30 mouse cellular contexts compared by ENCODE assay signal in the genomic region with DNA sequence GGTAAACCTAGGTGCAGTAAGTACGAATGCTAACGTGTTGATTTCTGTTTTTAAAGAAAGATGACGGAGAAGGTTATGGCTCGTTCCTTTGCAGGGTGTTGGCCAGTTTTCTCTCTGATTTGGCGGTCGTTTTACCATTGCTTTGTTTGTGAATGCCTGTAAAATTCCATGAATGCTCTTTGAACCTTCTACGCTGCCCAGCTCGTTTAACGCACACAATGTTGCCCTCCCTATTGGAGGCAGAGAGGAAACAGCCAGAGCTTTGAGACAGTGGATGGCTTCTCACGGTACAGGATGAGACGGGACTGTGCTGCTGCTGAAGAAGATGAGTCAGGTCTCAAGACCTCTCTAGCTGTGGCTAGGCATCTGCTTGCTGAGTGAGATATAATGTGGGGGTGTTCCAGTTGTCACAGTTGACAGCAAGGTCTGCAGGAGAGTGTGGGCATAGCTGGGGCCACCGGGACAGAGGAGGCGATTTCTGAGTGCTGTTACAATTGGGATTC.
DNase-seq lines count a peak whose midpoint lies in the region; ATAC-seq and TF ChIP-seq lines count a peak whose summit lies in the region.
"Had no signal": no experiment of that assay in that cellular context is flagged by ENCODE, and none has a peak within 500 bp of the region (broad histone marks: within the 10 kb centered on the region; RNA-seq: fewer than 3 reads in every experiment).

No protein-coding gene starts in this region.

- no peak for DNase-seq in hindbrain, postnatal 0 days (ENCODE audit: low spot score)
- peak; percentile 28 for DNase-seq in kidney, postnatal 14 days
- DNase-seq in kidney, adult 11 months = no peak
- peak; percentile 38 for DNase-seq in R1 (ENCODE audit: low read depth, low spot score)
- peak; percentile 21 for DNase-seq in yolk sac, embryonic 10.5 days (ENCODE audit: low spot score)
- DNase-seq in cerebellum, postnatal 36 days = no peak
- DNase-seq: adrenal gland, postnatal 10 days; cerebellum, adult 11-12 months; cerebellum, adult 9-11 months; gastrocnemius, adult 2 months; gastrocnemius, postnatal 36 days; heart, adult 18-20 months; kidney, adult 18-20 months; kidney, postnatal 36 days; layer of hippocampus, postnatal 36 days; left cerebral cortex, postnatal 4 days; liver; lung, adult 2 months; lung, postnatal 10 days; thymus, adult 2 months; thymus, postnatal 36 days had no signal

- H3K9ac ChIP-seq in hindbrain, postnatal 0 days (replicated peaks; ENCODE audit: low read length) = no peak overlapping the region
- no peak overlapping the region for H3K9ac ChIP-seq in hindbrain, embryonic 16.5 days (ENCODE audit: low read depth, low read length)
- H3K9ac ChIP-seq: embryonic facial prominence, embryonic 13.5 days; liver, embryonic 14.5 days; midbrain, embryonic 15.5 days had no signal

- H3K9me3 ChIP-seq in hindbrain, postnatal 0 days (ENCODE audit: low read length) = no peaks in the 10 kb centered on the region
- no peaks in the 10 kb centered on the region for H3K9me3 ChIP-seq in hindbrain, embryonic 16.5 days (ENCODE audit: control insufficient read depth, low read length)
- H3K9me3 ChIP-seq: embryonic facial prominence, embryonic 13.5 days; midbrain, embryonic 15.5 days had no signal

- no peak for TF ChIP-seq CTCF in hindbrain, postnatal 0 days (IDR thresholded peaks at IDR 0.05; ENCODE audit: low read depth)

- H3K4me3 ChIP-seq in hindbrain, postnatal 0 days (ENCODE audit: low read length) = no peak overlapping the region
- no peak overlapping the region for H3K4me3 ChIP-seq in hindbrain, embryonic 16.5 days (ENCODE audit: low read length)
- H3K4me3 ChIP-seq: embryonic facial prominence, embryonic 13.5 days; erythroblast, embryonic 14.5 days; gastrocnemius, adult 2 months; midbrain, embryonic 15.5 days had no signal

- no peaks in the 10 kb centered on the region for H3K36me3 ChIP-seq in hindbrain, postnatal 0 days (ENCODE audit: insufficient read depth, low read length)
- no peaks in the 10 kb centered on the region for H3K36me3 ChIP-seq in hindbrain, embryonic 16.5 days (ENCODE audit: control insufficient read depth, insufficient read depth, low read length)
- H3K36me3 ChIP-seq: embryonic facial prominence, embryonic 13.5 days; midbrain, embryonic 15.5 days had no signal

- no peaks in the 10 kb centered on the region for H3K27me3 ChIP-seq in hindbrain, postnatal 0 days (ENCODE audit: insufficient read depth, low read length)
- H3K27me3 ChIP-seq in hindbrain, embryonic 16.5 days (replicated peaks; ENCODE audit: control insufficient read depth, insufficient read depth, low read length) = no peaks in the 10 kb centered on the region
- H3K27me3 ChIP-seq: embryonic facial prominence, embryonic 13.5 days; midbrain, embryonic 15.5 days had no signal

- H3K4me1 ChIP-seq in hindbrain, postnatal 0 days (ENCODE audit: insufficient read depth, low read length) = peaks cover 26% of the 10 kb centered on the region
- H3K4me1 ChIP-seq in hindbrain, embryonic 16.5 days (ENCODE audit: control insufficient read depth, insufficient read depth, low read depth, low read length) = peaks cover 31% of the 10 kb centered on the region

- ATAC-seq in hindbrain, postnatal 0 days = no peak
- ATAC-seq in hindbrain, embryonic 16.5 days = no peak
- ATAC-seq: CD4-positive, CD25-positive, alpha-beta regulatory T cell, adult 4 months; forebrain, embryonic 16.5 days; midbrain, embryonic 15.5 days had no signal

- no peak overlapping the region for H3K4me2 ChIP-seq in hindbrain, postnatal 0 days (ENCODE audit: low read depth, low read length)
- H3K4me2 ChIP-seq in hindbrain, embryonic 16.5 days (ENCODE audit: low read length) = no peak overlapping the region
- H3K4me2 ChIP-seq: embryonic facial prominence, embryonic 13.5 days; heart, embryonic 11.5 days; midbrain, embryonic 15.5 days had no signal

- H3K27ac ChIP-seq in hindbrain, postnatal 0 days = 0 out of 2 replicates have a peak overlapping the region, but pooled peaks have one; percentile 15
- H3K27ac ChIP-seq in hindbrain, embryonic 16.5 days (ENCODE audit: low read depth, low read length) = no peak overlapping the region
- H3K27ac ChIP-seq: embryonic facial prominence, embryonic 13.5 days; gastrocnemius, adult 2 months; liver, embryonic 14.5 days; macrophage; midbrain, embryonic 15.5 days had no signal

- WGBS in hindbrain, postnatal 0 days = 57% methylated on average over 13 of the region's 13 CpGs
- 54% methylated on average over 13 of the region's 13 CpGs for WGBS in hindbrain, embryonic 16.5 days

Comparison
In these comparisons a context has a peak if more than half of its experiments do, and no peak if none do; other contexts are left out.
1. DNase-seq: peak in kidney, postnatal 14 days (single experiment), R1 (single experiment) and yolk sac, embryonic 10.5 days (single experiment); none in hindbrain, postnatal 0 days (single experiment), kidney, adult 11 months (single experiment) and cerebellum, postnatal 36 days (0 of 2).